Mouse (Mus musculus) brain, embryonic 14.5 days (tissue): ENCODE results near the gene Shank1. TPM values are rescaled to one million over a fixed set of nuclear protein-coding genes. Genes with fewer than 3 reads are reported as not detected.

ENCODE experiments used
- DNase-seq: peaks from one replicate; pipeline ENCODE4 v3.0.0-alpha.2; 2011; ENCODE audit warnings: low read depth
- CTCF ChIP-seq: fragments of 200-500 bp; IDR thresholded peaks from 2 replicates; pipeline ENCODE4 v1.5.1; 2012; ENCODE audit warnings: inconsistent platforms, mild to moderate bottlenecking, moderate library complexity, borderline replicate concordance; ENCODE audit not compliant: insufficient read depth, insufficient read length; ENCODE audit errors: extremely low read depth
- POLR2A ChIP-seq: fragments of 200-500 bp; IDR thresholded peaks from 2 replicates; pipeline ENCODE4 v1.6.1; 2012; ENCODE audit warnings: mild to moderate bottlenecking, inconsistent platforms, borderline replicate concordance; ENCODE audit not compliant: poor library complexity, insufficient read depth, insufficient read length, severe bottlenecking; ENCODE audit errors: extremely low read depth
- polyA plus RNA-seq: library from polyadenylated mRNA; depleted of rRNA; stranded (reverse); fragments of >200 nt; gene quantifications from 2 replicates; pipeline ENCODE4 v1.2.3, GENCODE M21; 2012; rRNA removed

Shank1 gene
- 17.2 and 63.1 TPM in 2 replicates for polyA plus RNA-seq

DNA sequence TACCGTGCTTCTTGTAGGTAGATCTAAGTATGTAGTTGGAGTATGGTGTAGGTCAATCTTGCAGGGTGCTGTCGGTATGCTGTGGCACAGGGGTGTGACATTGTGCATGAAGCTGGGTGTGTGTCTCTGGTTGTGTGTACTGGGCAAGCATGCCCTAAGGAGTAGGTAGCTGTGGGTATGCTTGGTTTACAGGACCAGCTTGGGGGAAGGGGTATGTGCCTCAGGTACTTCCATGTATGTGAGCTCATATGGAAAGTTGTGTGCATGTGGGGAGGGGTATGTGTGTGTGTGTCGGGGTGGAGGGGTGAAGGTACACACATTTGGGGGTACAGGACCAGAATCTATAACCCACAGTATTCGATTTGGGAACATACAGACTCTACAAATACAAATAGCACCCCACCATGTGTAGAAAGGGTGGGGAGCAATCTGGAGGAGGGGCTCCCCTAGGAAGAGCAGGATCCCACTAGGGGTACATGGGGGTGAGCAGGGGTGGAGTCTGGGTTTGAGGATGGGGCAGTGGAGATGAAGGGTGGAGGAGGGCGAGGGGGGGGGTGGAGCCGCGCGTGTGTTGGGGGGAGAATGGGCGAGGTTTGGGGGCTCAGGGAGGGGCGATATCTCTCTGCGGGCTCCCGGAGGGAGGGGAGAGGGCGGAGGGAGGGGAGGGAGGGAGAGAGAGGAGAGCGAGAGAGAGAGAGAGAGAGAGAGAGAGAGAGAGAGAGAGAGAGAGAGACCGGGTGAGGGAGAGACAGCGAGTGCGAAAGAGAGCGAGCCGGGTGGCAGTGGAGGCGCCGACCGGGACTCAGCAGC is at the start of gene Shank1:
Shank1 (plus strand) TSS at position 779 of the 810 bp plus-strand sequence.
- no peak for TF ChIP-seq CTCF
- TF ChIP-seq POLR2A = no peak
- DNase-seq = peak; percentile 67

DNA sequence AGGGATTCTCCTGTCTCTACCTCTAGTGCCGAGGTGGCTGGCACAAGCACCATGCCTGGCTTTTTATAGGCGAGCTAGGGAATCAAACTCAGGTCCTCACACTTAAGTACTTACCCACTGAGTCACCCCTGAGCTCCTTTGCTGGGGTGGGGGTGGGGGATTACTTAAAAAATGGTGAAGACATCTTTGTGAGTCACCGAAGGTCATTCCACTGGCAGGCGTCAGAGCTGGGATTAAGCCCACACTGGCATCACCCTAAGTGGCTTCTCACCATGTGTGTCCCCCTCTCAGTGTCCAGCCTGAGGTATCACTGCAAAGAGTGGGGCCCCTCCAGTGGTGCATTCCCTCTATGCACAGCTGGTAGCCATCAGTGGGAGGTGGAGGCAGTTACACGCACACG is 49.6 kb upstream of the Shank1 start:
- TF ChIP-seq POLR2A = no peak
- no peak for TF ChIP-seq CTCF
- no peak for DNase-seq

DNA sequence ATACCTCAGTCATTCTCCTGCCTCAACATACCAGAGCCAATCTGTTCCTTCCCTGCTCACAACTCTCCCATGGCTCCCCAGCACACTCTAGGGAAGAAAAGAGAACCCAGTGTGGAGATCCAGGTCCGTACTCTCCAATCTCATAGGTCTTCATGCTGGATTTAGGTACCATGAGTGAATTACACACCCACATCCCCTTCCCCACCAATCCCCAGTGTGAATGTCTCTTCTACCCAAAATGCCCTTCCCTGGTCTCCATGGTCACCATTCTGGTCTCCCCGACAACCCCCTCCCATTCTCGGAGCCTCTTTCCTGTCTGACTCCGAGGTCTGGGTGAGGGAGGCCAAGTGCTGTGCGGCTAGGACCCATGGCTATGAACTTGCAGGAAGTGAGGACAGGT is 48.9 kb upstream of the Shank1 start, which contains the start of gene Gm15517:
Gm15517 (plus strand) TSS at position 301 of the 400 bp plus-strand sequence.
- TF ChIP-seq POLR2A (no peak), CTCF (no peak)
- no peak for DNase-seq

DNA sequence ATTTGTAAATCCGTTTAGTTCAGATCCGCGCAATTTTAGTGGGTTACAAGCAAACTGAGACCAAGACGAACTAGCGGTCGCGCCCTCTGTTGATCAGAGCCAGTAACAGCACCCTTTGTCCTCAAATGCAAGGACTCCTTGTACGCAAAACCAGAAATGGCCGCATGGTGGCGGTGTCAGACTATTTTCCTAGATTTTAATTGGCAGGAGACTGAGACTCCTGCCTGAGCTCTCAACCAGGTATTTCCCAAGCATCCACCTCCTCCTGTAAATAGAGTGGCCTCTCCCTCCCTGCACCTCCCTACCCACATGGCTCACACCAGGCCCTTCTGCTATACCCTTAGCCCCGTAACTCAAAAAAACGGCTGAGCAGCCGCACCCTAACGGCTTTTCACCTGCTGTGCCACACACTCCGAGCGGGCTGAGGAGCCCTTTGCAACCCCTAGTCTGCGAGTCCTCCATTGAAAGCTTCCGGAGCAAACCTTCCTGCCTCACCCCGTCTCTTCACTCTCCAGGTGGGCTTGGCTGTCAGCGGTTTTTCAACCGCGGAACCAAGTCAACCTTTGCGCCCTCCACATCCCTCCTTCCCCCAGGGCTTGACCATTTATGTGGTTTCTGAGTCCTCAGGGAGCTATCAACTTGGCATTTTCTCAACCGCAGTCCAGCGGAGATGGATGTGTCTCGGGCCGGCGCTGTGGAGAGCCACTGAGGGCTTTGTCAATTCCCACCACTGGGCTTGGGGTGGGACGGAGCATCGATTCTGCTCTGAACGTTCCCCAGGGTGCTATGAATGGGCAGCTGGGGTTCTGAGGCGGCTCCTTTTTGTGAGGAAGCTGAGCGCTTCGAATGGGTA is 47.0 kb upstream of the Shank1 start:
- TF ChIP-seq CTCF (peak; percentile 97), POLR2A (no peak)

DNA sequence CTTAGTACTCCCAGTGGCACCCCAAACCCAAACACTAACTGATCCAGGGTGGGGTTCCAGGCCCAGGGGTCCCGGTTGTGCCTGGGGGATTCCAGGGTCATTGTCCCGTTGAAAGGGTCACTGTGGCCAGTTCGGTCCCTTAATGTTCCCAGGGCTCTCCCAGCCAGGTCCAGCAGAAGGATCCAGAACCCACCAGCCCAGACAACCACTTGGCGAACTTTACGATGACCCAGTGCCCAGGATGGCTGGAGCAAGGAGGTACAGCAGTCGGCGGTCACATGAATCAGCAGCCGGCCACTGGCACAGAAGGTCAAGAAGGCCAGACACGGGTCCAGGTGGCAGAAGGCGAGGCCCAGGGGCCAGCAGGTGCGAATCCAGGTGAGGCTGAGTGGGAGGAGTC is 41.9 kb upstream of the Shank1 start:
- no peak for DNase-seq
- no peak for TF ChIP-seq POLR2A
- no peak for TF ChIP-seq CTCF

More for the DNA sequence above, 47.0 kb upstream of the Shank1 start:
- DNase-seq = peak; percentile 97

DNA sequence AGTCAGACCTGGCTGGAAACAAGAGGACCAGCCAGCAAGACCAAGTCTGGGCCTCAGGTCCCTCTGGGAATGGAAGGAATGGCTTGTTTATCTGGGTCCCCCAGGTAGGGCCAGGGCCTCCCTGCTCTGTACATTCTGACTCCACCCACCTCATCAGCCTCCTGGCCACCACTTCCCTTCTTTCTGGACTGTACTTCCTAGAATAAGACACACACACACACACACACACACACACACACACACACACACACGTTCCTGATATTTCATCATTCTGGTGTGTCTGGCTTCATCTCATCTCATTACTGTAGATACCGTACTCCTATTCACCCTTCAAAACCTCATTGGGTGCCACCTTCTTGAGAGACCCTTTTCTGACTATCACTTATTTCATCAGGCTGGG is 40.7 kb upstream of the Shank1 start:
- no peak for TF ChIP-seq CTCF
- TF ChIP-seq POLR2A = no peak
- no peak for DNase-seq

DNA sequence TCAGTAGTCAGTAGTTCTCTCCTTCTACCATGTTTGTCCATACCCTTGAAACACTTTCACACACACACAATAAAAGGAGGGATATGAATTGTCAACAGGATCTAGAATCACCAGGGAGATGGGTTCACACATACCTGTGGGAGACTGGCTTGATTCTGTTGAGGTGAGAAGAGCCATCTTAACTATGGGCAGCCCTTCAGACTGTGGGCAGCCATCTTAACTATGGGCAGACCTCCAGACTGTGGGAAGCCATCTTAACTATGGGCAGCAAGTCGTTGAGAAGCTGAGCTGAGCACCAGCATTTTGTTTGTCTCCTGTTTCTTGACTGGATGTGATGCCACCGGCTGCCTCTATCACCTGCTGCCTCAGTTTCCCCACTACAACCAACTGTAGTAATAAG is 38.7 kb upstream of the Shank1 start:
- DNase-seq = peak; percentile 75
- TF ChIP-seq CTCF = no peak
- no peak for TF ChIP-seq POLR2A

DNA sequence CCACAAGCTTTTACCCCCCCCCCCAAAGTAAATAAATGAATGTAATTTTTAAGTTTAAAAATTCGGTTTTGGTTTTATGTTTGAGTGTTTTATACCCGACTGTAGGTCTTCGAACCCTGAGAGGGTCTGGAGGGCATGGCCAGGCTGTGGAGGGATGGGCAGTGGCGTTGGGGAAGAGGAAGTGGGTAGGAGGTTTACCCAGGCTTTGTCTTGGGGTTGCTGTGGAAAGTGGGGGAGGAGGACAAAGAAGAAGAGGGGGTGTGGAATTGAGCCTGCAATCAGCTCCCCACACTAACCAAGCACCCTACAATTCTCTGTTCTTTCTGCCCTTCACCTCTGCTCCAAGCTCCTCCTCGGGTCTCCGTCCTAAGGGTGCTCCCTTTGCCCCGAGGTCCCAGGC is 37.5 kb upstream of the Shank1 start:
- no peak for TF ChIP-seq POLR2A
- no peak for TF ChIP-seq CTCF
- DNase-seq = no peak

DNA sequence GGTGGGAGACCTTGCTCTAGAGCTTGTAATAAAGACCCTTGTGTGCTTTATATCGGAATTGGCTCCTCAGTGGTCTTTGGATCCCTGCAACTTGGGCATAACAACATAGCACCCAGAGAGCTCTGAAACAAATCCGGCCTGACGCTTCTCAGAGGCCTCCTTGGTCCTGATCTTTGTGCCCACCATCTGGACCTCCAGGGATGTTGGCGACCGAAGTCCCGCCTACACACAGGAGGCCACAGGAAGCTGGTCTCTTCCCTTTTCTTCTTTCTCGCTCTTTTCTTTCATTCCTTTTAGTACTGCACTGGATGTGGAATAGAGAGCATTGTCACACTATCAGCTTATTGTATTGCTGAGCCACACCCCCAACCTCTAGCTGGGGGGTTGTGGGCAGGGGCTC is 36.6 kb upstream of the Shank1 start:
- DNase-seq = no peak
- TF ChIP-seq CTCF = no peak
- no peak for TF ChIP-seq POLR2A

DNA sequence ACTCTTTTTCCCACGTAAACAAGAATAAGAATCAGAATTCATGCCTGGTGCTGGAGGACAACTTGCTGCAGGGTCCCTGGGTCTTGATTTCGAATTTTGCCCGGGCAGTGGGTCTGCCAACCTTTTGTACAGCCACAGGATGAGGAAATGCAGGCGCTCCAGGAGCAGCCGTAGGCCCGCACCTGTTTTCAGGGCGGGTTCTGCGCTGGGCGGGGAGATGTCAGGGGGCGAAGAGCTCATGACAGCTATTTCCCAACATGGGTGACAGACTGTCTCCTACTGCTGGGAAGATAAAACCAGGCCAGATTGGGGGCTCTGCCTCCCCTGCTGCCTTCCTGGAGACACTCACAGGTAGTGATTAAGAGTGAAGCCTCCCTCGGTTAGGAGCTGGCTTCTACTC is 36.0 kb upstream of the Shank1 start:
- no peak for TF ChIP-seq CTCF
- no peak for TF ChIP-seq POLR2A
- DNase-seq = no peak

DNA sequence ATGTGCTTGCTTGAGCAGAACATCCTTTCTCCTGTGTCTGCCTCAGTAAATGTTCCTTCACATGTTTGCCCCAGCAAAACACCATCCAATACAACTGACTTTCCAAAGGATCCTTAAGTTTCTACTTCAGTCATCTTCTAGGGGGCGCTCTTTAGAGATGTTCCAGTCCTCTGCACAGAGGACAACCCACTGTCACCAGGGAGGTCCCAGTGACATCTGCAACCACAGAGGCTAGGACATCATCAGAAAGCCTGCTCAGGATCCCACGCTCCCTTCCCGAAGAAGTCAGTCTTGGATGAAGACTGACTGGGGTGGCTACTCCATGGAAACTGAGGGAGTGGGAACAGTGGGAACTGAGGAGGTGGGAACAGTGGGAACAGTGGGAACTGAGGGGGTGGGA is 34.5 kb upstream of the Shank1 start:
- DNase-seq = no peak
- no peak for TF ChIP-seq CTCF
- no peak for TF ChIP-seq POLR2A
